Mouse (Mus musculus) lung, adult 10 weeks (tissue): ENCODE data around the gene Cpa5. TPM values are rescaled to one million over a fixed set of nuclear protein-coding genes. Genes with fewer than 3 reads are reported as not detected.

ENCODE experiments used
- polyA plus RNA-seq: library from polyadenylated mRNA; stranded (reverse); fragments of 350-450 nt; fragmentation: Illumina TruSeq; extraction: RNeasy Lipid Tissue Mini Kit (QIAGEN cat#74804); gene quantifications from one replicate; pipeline ENCODE4 v1.2.3, GENCODE M21; 2014; ENCODE audit warnings: low read depth, low replicate concordance; ENCODE audit not compliant: insufficient read depth

Cpa5 gene
- polyA plus RNA-seq: not detected

DNA sequence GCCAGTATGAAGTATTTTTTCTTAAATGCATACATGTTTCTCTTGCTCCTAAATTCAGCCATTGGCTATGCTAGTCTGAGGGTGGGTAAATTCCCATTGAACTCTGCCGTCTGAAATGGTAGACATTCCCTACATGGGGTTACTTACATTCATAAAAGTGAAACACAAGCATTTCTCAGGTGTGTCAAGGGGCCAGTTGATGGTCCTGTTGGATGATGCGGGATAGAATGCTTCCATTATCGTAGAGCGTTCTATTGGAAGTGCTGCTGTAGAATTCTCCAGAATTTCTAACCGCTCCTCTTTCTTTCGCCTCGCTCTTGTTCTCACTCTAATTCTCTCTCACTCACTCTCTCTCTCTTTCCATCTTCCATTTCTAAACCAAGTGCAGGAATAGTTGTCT is at the start of gene Cpa5:
Cpa5 (plus strand) TSS at position 301 of the 400 bp plus-strand sequence.

GRCm38 (mm10) chr6:30568069-30568468 is 42.7 kb upstream of the Cpa5 start, which contains the start of gene Cpa4:
Cpa4 (plus strand) TSS chr6:30568369.

GRCm38 (mm10) chr6:30638674-30639268 is 28.0 kb downstream of the Cpa5 start, which contains the start of gene Cpa1:
Cpa1 (plus strand) TSS chr6:30639218.

Other genes with a start within 250 kb of the Cpa5 start
- gene Zc3hc1, start 220.0 kb upstream of the Cpa5 start, polyA plus RNA-seq: 17.8 TPM
- 10.7 TPM for gene Klhdc10, start 209.1 kb upstream of the Cpa5 start, polyA plus RNA-seq
- 9.0 TPM for gene Tmem209, start 101.2 kb upstream of the Cpa5 start, polyA plus RNA-seq
- gene Ssmem1, start 101.2 kb upstream of the Cpa5 start, polyA plus RNA-seq: not detected
- not detected for gene Cpa2, start 69.4 kb upstream of the Cpa5 start, polyA plus RNA-seq
- not detected for gene Cpa4, start 42.6 kb upstream of the Cpa5 start, polyA plus RNA-seq
- not detected for gene Cpa1, start 28.2 kb downstream of the Cpa5 start, polyA plus RNA-seq
- 4.4 TPM for gene Cep41, start 82.7 kb downstream of the Cpa5 start, polyA plus RNA-seq
- gene Mest, start 112.5 kb downstream of the Cpa5 start, polyA plus RNA-seq: 3.5 TPM